Mouse (Mus musculus) right cerebral cortex, postnatal 4 days (tissue): ENCODE results near the gene Spesp1.

Experiments
- DNase-seq: peaks from one replicate; pipeline ENCODE4 v3.0.0-alpha.2; 2022

Spesp1 gene

DNA sequence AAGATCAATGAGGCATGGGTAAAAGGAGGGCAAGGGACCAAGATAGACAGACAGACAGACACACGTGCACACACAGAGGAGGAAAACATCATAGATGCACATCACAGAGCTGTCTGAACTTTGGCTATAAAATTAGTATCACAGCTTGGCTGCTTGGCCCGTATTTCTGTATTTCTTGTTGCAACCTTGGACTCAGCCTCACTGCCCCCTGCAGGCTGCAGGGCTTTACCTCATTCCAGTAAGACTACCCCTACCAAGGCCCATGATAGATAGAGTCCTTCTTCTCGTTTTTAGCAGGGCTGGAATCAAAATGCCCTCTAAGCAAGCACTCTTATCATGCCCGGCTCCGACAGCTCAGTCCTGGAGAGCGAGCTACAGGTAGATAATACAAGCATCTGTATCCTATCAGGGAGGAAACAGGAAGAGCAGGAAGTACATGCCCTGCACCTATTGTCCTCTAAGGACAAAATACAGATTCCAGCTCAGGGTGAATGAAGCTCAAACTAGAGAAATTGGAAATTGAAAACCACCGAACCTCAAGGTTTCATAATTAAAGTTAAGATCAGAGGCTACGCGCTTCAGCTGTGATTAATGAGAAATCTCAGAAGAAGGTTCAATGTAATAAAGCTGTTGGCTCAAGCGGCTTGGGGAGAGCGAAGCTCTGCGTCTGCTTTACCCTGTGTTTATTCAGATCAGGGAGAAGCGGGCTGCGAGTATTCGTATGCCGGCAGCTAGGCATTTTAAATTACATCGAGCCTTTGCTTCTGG lies 36.2 kb downstream of the Spesp1 start:
- peak; percentile 26 for DNase-seq

DNA sequence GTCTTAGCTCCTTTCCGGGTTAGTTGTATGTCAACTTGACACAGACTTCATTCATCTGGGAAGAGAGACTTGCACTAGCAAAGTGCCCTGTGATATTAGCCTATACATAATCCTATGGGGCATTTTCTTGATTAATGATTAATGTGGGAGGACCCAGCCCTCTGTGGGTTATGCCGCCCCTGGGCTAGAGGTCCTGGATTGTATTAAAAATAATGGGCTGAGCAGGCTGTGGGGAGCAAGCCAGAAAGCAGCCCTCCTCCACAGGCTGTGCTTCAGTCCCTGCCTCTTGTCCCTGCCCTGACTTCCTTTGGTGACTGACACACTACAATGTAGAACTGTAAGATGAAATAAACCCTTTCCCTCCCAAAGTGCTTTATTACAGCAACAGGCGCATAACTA lies 37.4 kb downstream of the Spesp1 start:
- no peak for DNase-seq

DNA sequence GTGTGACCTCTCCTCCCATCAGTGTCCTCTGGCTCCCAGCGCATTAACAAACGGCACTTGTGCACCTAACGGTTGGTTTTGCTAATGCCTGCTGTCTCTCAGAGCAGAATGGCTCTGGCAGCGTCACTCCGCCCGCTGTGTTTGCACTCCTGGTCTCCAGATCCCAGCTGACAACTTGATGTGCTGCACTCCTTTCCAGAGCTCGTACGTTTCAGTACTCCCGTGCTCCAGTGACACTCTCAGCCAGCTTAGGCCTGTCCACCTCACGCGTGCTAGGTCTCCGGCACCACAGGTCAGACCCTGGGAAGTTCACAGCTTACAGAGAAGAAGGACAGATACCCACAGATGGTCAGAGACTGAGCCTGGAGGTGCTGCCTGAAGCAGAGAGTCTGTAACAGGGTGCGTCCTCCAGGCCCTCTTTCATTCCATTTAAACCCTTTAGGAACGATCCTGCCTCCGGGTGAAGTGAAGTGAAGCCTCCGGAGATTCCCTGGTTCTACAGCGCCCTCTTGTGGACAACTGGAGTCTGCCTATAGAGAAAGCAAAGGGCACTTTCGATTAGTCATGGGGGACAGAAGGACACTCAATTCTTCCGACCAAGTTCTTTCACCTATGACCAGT lies 37.9 kb downstream of the Spesp1 start:
- peak; percentile 87 for DNase-seq

- no peak for DNase-seq
These were observed 42.0 kb downstream of the Spesp1 start for GRCm38 (mm10) chr9:62240036-62240435.

DNA sequence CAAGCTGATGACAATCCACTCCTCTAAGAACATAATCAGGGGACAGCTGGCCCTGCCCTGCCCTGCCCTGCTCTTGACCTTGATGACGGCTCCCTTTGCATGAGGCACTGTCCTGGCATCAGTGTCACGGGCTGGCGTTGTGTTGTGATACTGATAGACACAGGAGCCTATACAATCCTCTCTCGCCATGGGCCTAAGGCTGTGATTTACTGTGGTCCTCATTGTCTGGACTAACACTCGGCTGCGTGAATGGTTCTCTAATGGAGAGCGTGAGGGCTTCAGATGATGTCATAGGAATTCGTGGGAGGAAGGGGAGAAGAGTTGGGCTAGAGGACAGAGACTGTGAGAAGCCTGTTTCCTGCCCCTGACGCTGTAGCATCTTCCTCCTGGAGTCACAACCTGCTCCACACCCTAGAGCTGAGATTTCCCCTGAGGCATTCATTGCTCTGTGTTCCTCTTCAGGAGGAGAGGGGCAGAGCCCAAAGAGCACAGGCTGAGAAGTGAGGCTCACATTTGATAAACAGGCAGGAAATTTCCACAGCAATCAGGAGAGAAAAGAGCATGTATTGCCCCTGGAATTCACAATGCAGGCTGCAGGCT lies 44.5 kb downstream of the Spesp1 start:
- no peak for DNase-seq

DNA sequence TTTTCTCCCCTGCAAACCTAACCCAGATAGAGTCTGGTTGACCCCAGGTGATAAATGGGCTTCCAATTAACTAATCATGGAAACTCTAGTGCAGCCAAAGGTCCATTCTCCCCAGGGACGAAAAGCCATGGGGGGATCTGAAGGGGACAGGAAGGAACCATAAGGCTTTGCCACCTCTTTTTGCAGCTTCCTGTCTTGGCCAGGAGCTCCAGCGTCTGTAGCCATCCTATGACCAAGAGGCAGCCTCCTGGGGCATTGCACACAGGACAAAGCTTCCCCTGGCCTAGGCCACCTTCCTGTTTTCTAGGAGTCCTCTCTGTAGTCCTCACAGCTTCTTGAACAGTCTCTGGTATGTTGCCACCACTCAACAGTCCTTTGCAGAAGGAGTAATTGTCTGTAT lies 46.5 kb downstream of the Spesp1 start:
- no peak for DNase-seq

- no peak for DNase-seq
These were observed 49.4 kb downstream of the Spesp1 start for GRCm38 (mm10) chr9:62232649-62233048.

DNA sequence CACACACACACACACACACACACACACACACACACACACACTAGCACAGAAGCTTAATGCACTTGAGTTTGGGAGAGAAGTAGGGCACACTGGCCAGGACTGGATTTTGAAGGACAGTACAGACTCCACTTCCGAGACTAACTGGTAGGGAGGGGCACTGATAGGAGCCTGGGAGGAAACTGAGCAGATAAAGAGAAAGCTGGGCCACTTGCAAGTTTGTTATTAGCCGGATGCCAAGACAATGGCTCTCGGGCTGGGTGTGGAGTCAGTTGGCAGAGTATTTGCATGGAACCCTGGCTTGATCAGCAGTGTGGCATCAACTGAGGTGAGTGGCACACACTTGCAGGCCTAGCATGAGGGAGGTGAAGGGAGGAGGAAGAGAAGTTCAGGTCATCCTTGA lies 51.0 kb downstream of the Spesp1 start:
- no peak for DNase-seq

DNA sequence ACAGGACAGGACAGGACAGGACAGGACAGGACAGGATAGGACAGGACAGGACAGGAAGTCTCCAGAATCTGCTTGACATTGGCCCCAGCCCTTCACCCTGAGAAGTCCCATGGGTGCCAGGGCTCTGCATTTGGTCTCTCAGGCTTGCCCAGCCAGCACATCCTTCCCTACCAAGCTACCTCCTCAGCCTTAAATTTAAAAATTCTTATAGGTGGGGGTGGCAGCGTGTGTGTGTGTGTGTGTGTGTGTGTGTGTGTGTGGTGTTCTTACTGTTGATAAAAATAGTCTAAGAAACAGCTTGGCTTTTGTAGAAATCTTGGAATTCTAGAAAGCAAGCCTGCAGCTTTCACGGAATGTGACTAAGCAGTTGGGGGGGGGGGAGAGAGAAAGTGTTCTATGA lies 52.0 kb downstream of the Spesp1 start:
- no peak for DNase-seq

DNA sequence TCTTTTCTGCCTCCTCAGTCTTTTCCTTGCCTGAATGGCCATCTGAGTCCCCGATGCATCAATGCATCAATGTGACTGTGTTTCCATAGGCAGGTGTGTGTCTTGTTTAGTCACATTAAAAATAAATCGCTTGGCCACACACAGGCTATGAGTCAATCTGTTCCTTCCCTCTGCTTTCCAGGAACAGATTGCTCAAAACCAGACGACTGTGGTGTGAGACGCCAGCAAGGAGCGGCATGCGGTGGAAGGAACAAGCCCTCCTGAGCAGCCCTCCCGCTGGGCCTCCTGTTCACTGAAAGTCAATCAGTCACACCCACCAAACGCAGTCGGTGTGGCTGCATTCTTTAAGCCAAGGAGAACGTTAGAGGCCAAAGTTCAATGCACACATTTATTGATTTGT lies 59.5 kb downstream of the Spesp1 start:
- peak; percentile 43 for DNase-seq

DNA sequence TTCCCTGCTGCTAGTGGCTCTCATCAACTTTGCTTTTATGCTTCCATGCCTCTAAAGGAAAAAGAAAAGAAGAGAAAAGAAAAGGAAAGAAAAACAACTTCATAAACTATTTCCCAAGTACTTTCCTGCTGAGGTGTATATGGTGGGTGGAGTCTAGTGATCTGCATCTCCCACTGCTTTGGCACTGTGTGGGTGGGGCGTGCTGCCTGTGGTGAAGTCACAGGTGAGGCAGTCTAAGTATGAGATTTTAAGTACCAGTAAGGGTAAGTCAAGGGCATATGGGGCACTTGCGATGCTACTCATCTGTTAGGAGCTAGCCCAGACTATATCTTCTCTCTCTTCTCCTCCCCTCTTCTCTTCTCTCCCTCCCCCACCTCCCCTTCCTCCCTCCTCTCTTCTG lies 60.0 kb downstream of the Spesp1 start:
- no peak for DNase-seq
